Mouse (Mus musculus): ENCODE data around the gene Dpf3. TPM values are rescaled to one million over a fixed set of nuclear protein-coding genes. Genes with fewer than 3 reads are reported as not detected.

Gene Dpf3
- polyA plus RNA-seq, 1 experiment from 2014 or later: 8.6 TPM

GRCm38 (mm10) chr12:83451850-83452249 lies 35.7 kb downstream of the Dpf3 start:
- no peaks in the 10 kb centered on the region for H3K27me3 ChIP-seq (replicated peaks)
- no peak overlapping the region for H3K4me2 ChIP-seq (replicated peaks)
- 55% methylated on average over 8 of the region's 8 CpGs for WGBS
- H3K9ac ChIP-seq: no peak overlapping the region
- no peak for ATAC-seq
- no peak overlapping the region for H3K4me3 ChIP-seq (replicated peaks)
- no peaks in the 10 kb centered on the region for H3K9me3 ChIP-seq
- H3K36me3 ChIP-seq: no peaks in the 10 kb centered on the region
- no peak overlapping the region for H3K27ac ChIP-seq
- 0 out of 2 replicates have a peak, but pooled peaks cover 6% of the 10 kb centered on the region for H3K4me1 ChIP-seq (replicated peaks)

- Histone ChIP-seq H3K9ac (no peak overlapping the region), H3K4me1 (replicated peaks) (0 out of 2 replicates have a peak, but pooled peaks cover 6% of the 10 kb centered on the region), H3K4me2 (replicated peaks) (no peak overlapping the region), H3K9me3 (no peaks in the 10 kb centered on the region), H3K36me3 (no peaks in the 10 kb centered on the region), H3K4me3 (replicated peaks) (no peak overlapping the region), H3K27ac (no peak overlapping the region), H3K27me3 (replicated peaks) (no peaks in the 10 kb centered on the region)
- WGBS: 96% methylated on average over 1 of the region's 1 CpGs
- ATAC-seq: no peak
Observed at GRCm38 (mm10) chr12:83450471-83450870, 37.0 kb downstream of the Dpf3 start.

- ATAC-seq: no peak
- Histone ChIP-seq H3K9ac (no peak overlapping the region), H3K27me3 (replicated peaks) (no peaks in the 10 kb centered on the region), H3K27ac (no peak overlapping the region), H3K9me3 (no peaks in the 10 kb centered on the region), H3K36me3 (no peaks in the 10 kb centered on the region), H3K4me1 (replicated peaks) (no peaks in the 10 kb centered on the region), H3K4me2 (replicated peaks) (no peak overlapping the region), H3K4me3 (replicated peaks) (no peak overlapping the region)
- 79% methylated on average over 7 of the region's 7 CpGs for WGBS
Observed at GRCm38 (mm10) chr12:83449202-83449601, 38.3 kb downstream of the Dpf3 start.

- 72% methylated on average over 6 of the region's 6 CpGs for WGBS
- Histone ChIP-seq H3K9me3 (no peaks in the 10 kb centered on the region), H3K4me1 (replicated peaks) (no peaks in the 10 kb centered on the region), H3K4me3 (replicated peaks) (no peak overlapping the region), H3K9ac (no peak overlapping the region), H3K27me3 (replicated peaks) (no peaks in the 10 kb centered on the region), H3K4me2 (replicated peaks) (no peak overlapping the region), H3K36me3 (no peaks in the 10 kb centered on the region), H3K27ac (no peak overlapping the region)
- ATAC-seq: no peak
Observed at GRCm38 (mm10) chr12:83445587-83445986, 41.9 kb downstream of the Dpf3 start.

GRCm38 (mm10) chr12:83444448-83444847 lies 43.1 kb downstream of the Dpf3 start:
- Histone ChIP-seq H3K4me2 (replicated peaks) (no peak overlapping the region), H3K27ac (no peak overlapping the region), H3K9me3 (no peaks in the 10 kb centered on the region), H3K36me3 (no peaks in the 10 kb centered on the region), H3K27me3 (replicated peaks) (no peaks in the 10 kb centered on the region), H3K4me3 (replicated peaks) (no peak overlapping the region), H3K4me1 (replicated peaks) (no peaks in the 10 kb centered on the region), H3K9ac (no peak overlapping the region)
- ATAC-seq: no peak
- WGBS: 92% methylated on average over 2 of the region's 2 CpGs

- ATAC-seq: no peak
Observed at GRCm38 (mm10) chr12:83438002-83438401, 49.5 kb downstream of the Dpf3 start.

GRCm38 (mm10) chr12:83433987-83434698 lies 53.4 kb downstream of the Dpf3 start:
- no peak overlapping the region for H3K9ac ChIP-seq
- no peaks in the 10 kb centered on the region for H3K36me3 ChIP-seq
- ATAC-seq: peak; percentile 8; the same call in 1 of the 2 replicates
- H3K4me2 ChIP-seq (replicated peaks): no peak overlapping the region
- no peak overlapping the region for H3K4me3 ChIP-seq (replicated peaks)
- H3K27me3 ChIP-seq (replicated peaks): no peaks in the 10 kb centered on the region
- peaks cover 2% of the 10 kb centered on the region; the same call in 1 of the 2 replicates for H3K4me1 ChIP-seq (replicated peaks)
- no peaks in the 10 kb centered on the region for H3K9me3 ChIP-seq
- no peak overlapping the region for H3K27ac ChIP-seq
- 37% methylated on average over 10 of the region's 10 CpGs for WGBS

More at GRCm38 (mm10) chr12:83438002-83438401, 49.5 kb downstream of the Dpf3 start:
- Histone ChIP-seq H3K4me3 (replicated peaks) (no peak overlapping the region), H3K9ac (no peak overlapping the region), H3K9me3 (no peaks in the 10 kb centered on the region), H3K36me3 (no peaks in the 10 kb centered on the region), H3K27me3 (replicated peaks) (no peaks in the 10 kb centered on the region), H3K4me1 (replicated peaks) (peaks cover 2% of the 10 kb centered on the region; the same call in 1 of the 2 replicates), H3K27ac (no peak overlapping the region), H3K4me2 (replicated peaks) (no peak overlapping the region)
- 69% methylated on average over 2 of the region's 2 CpGs for WGBS

- H3K9me3 ChIP-seq: no peaks in the 10 kb centered on the region
- H3K36me3 ChIP-seq: no peaks in the 10 kb centered on the region
- H3K27ac ChIP-seq: no peak overlapping the region
- no peak overlapping the region for H3K4me2 ChIP-seq (replicated peaks)
- peaks cover 2% of the 10 kb centered on the region; the same call in 1 of the 2 replicates for H3K4me1 ChIP-seq (replicated peaks)
- 91% methylated on average over 4 of the region's 4 CpGs for WGBS
- no peak overlapping the region for H3K9ac ChIP-seq
- H3K4me3 ChIP-seq (replicated peaks): no peak overlapping the region
- no peaks in the 10 kb centered on the region for H3K27me3 ChIP-seq (replicated peaks)
- no peak for ATAC-seq
Observed at GRCm38 (mm10) chr12:83433436-83433835, 54.1 kb downstream of the Dpf3 start.

GRCm38 (mm10) chr12:83430207-83430606 lies 57.3 kb downstream of the Dpf3 start:
- H3K27me3 ChIP-seq (replicated peaks): no peaks in the 10 kb centered on the region
- no peaks in the 10 kb centered on the region for H3K9me3 ChIP-seq
- no peak overlapping the region for H3K4me2 ChIP-seq (replicated peaks)
- H3K27ac ChIP-seq: no peak overlapping the region
- 84% methylated on average over 5 of the region's 5 CpGs for WGBS
- H3K36me3 ChIP-seq: no peaks in the 10 kb centered on the region
- no peak overlapping the region for H3K4me3 ChIP-seq (replicated peaks)
- H3K9ac ChIP-seq: no peak overlapping the region
- peak; percentile 75 for ATAC-seq
- peaks cover 6% of the 10 kb centered on the region; the same call in 1 of the 2 replicates for H3K4me1 ChIP-seq (replicated peaks)

GRCm38 (mm10) chr12:83428016-83428415 lies 59.5 kb downstream of the Dpf3 start:
- no peak overlapping the region for H3K4me3 ChIP-seq (replicated peaks)
- H3K4me1 ChIP-seq (replicated peaks): peaks cover 7% of the 10 kb centered on the region; the same call in 1 of the 2 replicates
- no peaks in the 10 kb centered on the region for H3K9me3 ChIP-seq
- H3K9ac ChIP-seq: no peak overlapping the region
- 0 out of 2 replicates have a peak, but pooled peaks have one; percentile 9 for ATAC-seq
- no peaks in the 10 kb centered on the region for H3K27me3 ChIP-seq (replicated peaks)
- WGBS: 40% methylated on average over 9 of the region's 9 CpGs
- no peaks in the 10 kb centered on the region for H3K36me3 ChIP-seq
- no peak overlapping the region for H3K4me2 ChIP-seq (replicated peaks)
- H3K27ac ChIP-seq: no peak overlapping the region

- ATAC-seq: 0 out of 2 replicates have a peak, but pooled peaks have one; percentile 21
- WGBS: 20% methylated on average over 4 of the region's 4 CpGs
- Histone ChIP-seq H3K4me1 (replicated peaks) (peaks cover 7% of the 10 kb centered on the region; the same call in 1 of the 2 replicates), H3K27me3 (replicated peaks) (no peaks in the 10 kb centered on the region), H3K9me3 (no peaks in the 10 kb centered on the region), H3K4me2 (replicated peaks) (no peak overlapping the region), H3K36me3 (no peaks in the 10 kb centered on the region), H3K4me3 (replicated peaks) (no peak overlapping the region), H3K9ac (no peak overlapping the region), H3K27ac (no peak overlapping the region)
Observed at GRCm38 (mm10) chr12:83427601-83428000, 59.9 kb downstream of the Dpf3 start.

GRCm38 (mm10) chr12:83426326-83426725 lies 61.2 kb downstream of the Dpf3 start:
- no peaks in the 10 kb centered on the region for H3K27me3 ChIP-seq (replicated peaks)
- no peak overlapping the region for H3K4me3 ChIP-seq (replicated peaks)
- H3K4me2 ChIP-seq (replicated peaks): no peak overlapping the region
- no peak overlapping the region for H3K27ac ChIP-seq
- no peaks in the 10 kb centered on the region for H3K36me3 ChIP-seq
- H3K4me1 ChIP-seq (replicated peaks): peaks cover 7% of the 10 kb centered on the region; the same call in 1 of the 2 replicates
- 59% methylated on average over 5 of the region's 5 CpGs for WGBS
- no peak for ATAC-seq
- no peaks in the 10 kb centered on the region for H3K9me3 ChIP-seq
- no peak overlapping the region for H3K9ac ChIP-seq

GRCm38 (mm10) chr12:83425736-83426135 lies 61.8 kb downstream of the Dpf3 start:
- H3K4me1 ChIP-seq (replicated peaks): peaks cover 7% of the 10 kb centered on the region; the same call in 1 of the 2 replicates
- H3K9me3 ChIP-seq: no peaks in the 10 kb centered on the region
- H3K4me2 ChIP-seq (replicated peaks): no peak overlapping the region
- no peak overlapping the region for H3K4me3 ChIP-seq (replicated peaks)
- H3K27ac ChIP-seq: no peak overlapping the region
- WGBS: 75% methylated on average over 7 of the region's 7 CpGs
- no peaks in the 10 kb centered on the region for H3K36me3 ChIP-seq
- no peak overlapping the region for H3K9ac ChIP-seq
- ATAC-seq: no peak
- H3K27me3 ChIP-seq (replicated peaks): no peaks in the 10 kb centered on the region
